Mouse (Mus musculus) limb, embryonic 12.5 days (tissue): ENCODE measurements around the gene Dmbx1. TPM values are rescaled to one million over a fixed set of nuclear protein-coding genes. Genes with fewer than 3 reads are reported as not detected.

Experiments used
- ATAC-seq: fragments of 200-750 bp; cut with Nextera tagmentation; 2 replicates; pipeline ENCODE4 v1.8.0; 2017; ENCODE audit warnings: low read depth, moderate TSS enrichment; ENCODE audit not compliant: insufficient number of reproducible peaks, insufficient read depth, low FRiP score, low TSS enrichment
- H3K27ac ChIP-seq: fragments of 300-500 bp; sonication (generic); 2 replicates; pipeline ENCODE4 v1.5.1; 2016; ENCODE audit warnings: mild to moderate bottlenecking, moderate library complexity
- H3K27me3 ChIP-seq: fragments of 300-500 bp; sonication (generic); 2 replicates; pipeline ENCODE4 v1.6.1; 2016; ENCODE audit warnings: mild to moderate bottlenecking, moderate library complexity
- H3K36me3 ChIP-seq: fragments of 300-500 bp; sonication (generic); 2 replicates; pipeline ENCODE4 v1.6.1; 2016; ENCODE audit warnings: mild to moderate bottlenecking, moderate library complexity
- H3K4me1 ChIP-seq: fragments of 300-500 bp; sonication (generic); replicated peaks from 2 replicates; pipeline ENCODE4 v1.6.1; 2016
- H3K4me2 ChIP-seq: fragments of 300-500 bp; sonication (generic); 2 replicates; pipeline ENCODE4 v1.6.1; 2016; ENCODE audit warnings: mild to moderate bottlenecking, moderate library complexity
- H3K4me3 ChIP-seq: fragments of 300-500 bp; sonication (generic); replicated peaks from 2 replicates; pipeline ENCODE4 v1.5.1; 2016; ENCODE audit warnings: mild to moderate bottlenecking
- H3K9ac ChIP-seq: fragments of 300-500 bp; sonication (generic); replicated peaks from 2 replicates; pipeline ENCODE4 v1.6.1; 2016; ENCODE audit warnings: mild to moderate bottlenecking, moderate library complexity
- H3K9me3 ChIP-seq: fragments of 300-500 bp; sonication (generic); 2 replicates; pipeline ENCODE4 v1.6.1; 2016; ENCODE audit warnings: mild to moderate bottlenecking, moderate library complexity
- WGBS: fragments of 180-500 bp; shearing (Covaris S2); methylation state at CpG from one replicate; pipeline ENCODE4 v1.1.7; 2016; 5-methylcytosine and 5-hydroxymethylcytosine counted together
- polyA plus RNA-seq: library from polyadenylated mRNA; unstranded; fragments of >200 nt; fragmentation: Nextera tagmentation; extraction: Ambion mirVana; gene quantifications from 2 replicates; pipeline ENCODE4 v1.2.1, GENCODE M21; 2016

Dmbx1 gene
- polyA plus RNA-seq, 1 experiment from 2014 or later = 0.08 TPM

GRCm38 (mm10) chr4:115940681-115941080 is 955 bp upstream of the Dmbx1 start:
- ATAC-seq = no peak
- H3K9me3 ChIP-seq = no peaks in the 10 kb centered on the region
- no peaks in the 10 kb centered on the region for H3K36me3 ChIP-seq
- no peak overlapping the region for H3K27ac ChIP-seq
- no peak overlapping the region for H3K9ac ChIP-seq
- peaks cover 100% of the 10 kb centered on the region for H3K27me3 ChIP-seq
- no peak overlapping the region for H3K4me2 ChIP-seq
- no peak overlapping the region for H3K4me3 ChIP-seq
- WGBS = 5% methylated on average over 3 of the region's 3 CpGs
- H3K4me1 ChIP-seq = peaks cover 29% of the 10 kb centered on the region

- no peak overlapping the region for H3K9ac ChIP-seq
- H3K4me1 ChIP-seq = peaks cover 27% of the 10 kb centered on the region
- H3K9me3 ChIP-seq = no peaks in the 10 kb centered on the region
- H3K27ac ChIP-seq = no peak overlapping the region
- WGBS = under 1% methylated on average over 37 of the region's 37 CpGs
- peak overlapping the region; percentile 44 for H3K4me3 ChIP-seq
- peaks cover 100% of the 10 kb centered on the region for H3K27me3 ChIP-seq
- ATAC-seq = no peak
- H3K4me2 ChIP-seq = peak overlapping the region; percentile 76
- H3K36me3 ChIP-seq = no peaks in the 10 kb centered on the region
Measured at GRCm38 (mm10) chr4:115938276-115939160, 1.2 kb downstream of the Dmbx1 start.

- H3K4me1 ChIP-seq = peaks cover 27% of the 10 kb centered on the region
- no peaks in the 10 kb centered on the region for H3K9me3 ChIP-seq
- WGBS = 4% methylated on average over 19 of the region's 19 CpGs
- peak overlapping the region; percentile 33; the same call in 1 of the 2 replicates for H3K4me2 ChIP-seq
- H3K27ac ChIP-seq = no peak overlapping the region
- H3K4me3 ChIP-seq = 0 out of 2 replicates have a peak overlapping the region, but pooled peaks have one; percentile 7
- H3K36me3 ChIP-seq = no peaks in the 10 kb centered on the region
- H3K27me3 ChIP-seq = peaks cover 100% of the 10 kb centered on the region
- H3K9ac ChIP-seq = no peak overlapping the region
- ATAC-seq = no peak
Measured at GRCm38 (mm10) chr4:115937061-115937976, 2.4 kb downstream of the Dmbx1 start.

- peak overlapping the region; percentile 7; the same call in 1 of the 2 replicates for H3K4me3 ChIP-seq
- peaks cover 100% of the 10 kb centered on the region for H3K27me3 ChIP-seq
- no peaks in the 10 kb centered on the region for H3K36me3 ChIP-seq
- no peak overlapping the region for H3K27ac ChIP-seq
- H3K9me3 ChIP-seq = no peaks in the 10 kb centered on the region
- ATAC-seq = no peak
- H3K4me2 ChIP-seq = peak overlapping the region; percentile 33
- peaks cover 27% of the 10 kb centered on the region for H3K4me1 ChIP-seq
- WGBS = under 1% methylated on average over 20 of the region's 20 CpGs
- no peak overlapping the region for H3K9ac ChIP-seq
Measured at GRCm38 (mm10) chr4:115936646-115937045, 3.1 kb downstream of the Dmbx1 start.

GRCm38 (mm10) chr4:115935835-115936581 is 3.7 kb downstream of the Dmbx1 start:
- H3K27me3 ChIP-seq = peaks cover 100% of the 10 kb centered on the region
- no peak overlapping the region for H3K27ac ChIP-seq
- no peaks in the 10 kb centered on the region for H3K9me3 ChIP-seq
- peak overlapping the region; percentile 11; the same call in 1 of the 2 replicates for H3K4me3 ChIP-seq
- H3K4me2 ChIP-seq = peak overlapping the region; percentile 33
- peaks cover 27% of the 10 kb centered on the region for H3K4me1 ChIP-seq
- H3K9ac ChIP-seq = no peak overlapping the region
- WGBS = under 1% methylated on average over 36 of the region's 36 CpGs
- H3K36me3 ChIP-seq = no peaks in the 10 kb centered on the region
- no peak for ATAC-seq

DNA sequence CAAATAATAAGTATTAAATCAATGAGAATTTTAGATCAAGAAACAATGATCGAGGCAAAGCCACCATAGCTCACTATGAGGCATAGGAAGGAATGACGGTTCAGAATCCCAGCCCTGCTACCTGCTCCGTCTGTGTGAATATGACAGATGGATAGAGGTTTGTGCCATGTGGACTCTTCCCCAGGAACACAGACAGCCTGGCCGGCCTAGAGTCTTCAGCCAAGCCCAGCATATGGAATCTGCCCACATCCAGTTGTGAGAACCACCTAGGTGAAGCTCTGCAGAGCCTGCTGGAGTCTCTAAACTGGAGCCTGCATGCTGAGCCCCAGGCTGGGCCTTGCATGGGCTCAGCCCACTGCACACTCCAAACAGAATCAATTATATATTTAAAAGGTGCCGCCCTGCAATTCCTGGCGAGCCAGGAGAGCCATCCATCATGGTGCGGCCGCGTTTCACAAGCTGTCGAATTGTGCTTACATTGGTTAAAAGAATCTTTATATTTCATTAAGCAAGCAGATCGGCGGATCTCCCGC is 8.1 kb downstream of the Dmbx1 start:
- Histone ChIP-seq H3K4me2 (no peak overlapping the region), H3K27me3 (peaks cover 97% of the 10 kb centered on the region), H3K4me1 (peaks cover 8% of the 10 kb centered on the region), H3K27ac (no peak overlapping the region), H3K9me3 (no peaks in the 10 kb centered on the region), H3K9ac (no peak overlapping the region), H3K36me3 (no peaks in the 10 kb centered on the region), H3K4me3 (no peak overlapping the region)
- no peak for ATAC-seq
- 40% methylated on average over 13 of the region's 13 CpGs for WGBS

GRCm38 (mm10) chr4:115927637-115928036 is 12.1 kb downstream of the Dmbx1 start:
- H3K9ac ChIP-seq = no peak overlapping the region
- no peak overlapping the region for H3K27ac ChIP-seq
- peaks cover 93% of the 10 kb centered on the region for H3K27me3 ChIP-seq

GRCm38 (mm10) chr4:115923262-115923880 is 16.4 kb downstream of the Dmbx1 start:
- peaks cover 92% of the 10 kb centered on the region for H3K27me3 ChIP-seq
- no peak overlapping the region for H3K4me2 ChIP-seq
- WGBS = 70% methylated on average over 16 of the region's 16 CpGs
- no peak overlapping the region for H3K4me3 ChIP-seq
- H3K4me1 ChIP-seq = no peaks in the 10 kb centered on the region
- no peaks in the 10 kb centered on the region; the same call in 1 of the 2 replicates for H3K9me3 ChIP-seq
- no peak overlapping the region for H3K9ac ChIP-seq
- no peak for ATAC-seq
- no peak overlapping the region for H3K27ac ChIP-seq
- H3K36me3 ChIP-seq = no peaks in the 10 kb centered on the region

More at GRCm38 (mm10) chr4:115927637-115928036, 12.1 kb downstream of the Dmbx1 start:
- H3K9me3 ChIP-seq = no peaks in the 10 kb centered on the region; the same call in 1 of the 2 replicates
- no peak overlapping the region for H3K4me2 ChIP-seq
- H3K4me3 ChIP-seq = no peak overlapping the region
- no peaks in the 10 kb centered on the region for H3K4me1 ChIP-seq
- WGBS = 40% methylated on average over 7 of the region's 7 CpGs
- H3K36me3 ChIP-seq = no peaks in the 10 kb centered on the region
- ATAC-seq = no peak

DNA sequence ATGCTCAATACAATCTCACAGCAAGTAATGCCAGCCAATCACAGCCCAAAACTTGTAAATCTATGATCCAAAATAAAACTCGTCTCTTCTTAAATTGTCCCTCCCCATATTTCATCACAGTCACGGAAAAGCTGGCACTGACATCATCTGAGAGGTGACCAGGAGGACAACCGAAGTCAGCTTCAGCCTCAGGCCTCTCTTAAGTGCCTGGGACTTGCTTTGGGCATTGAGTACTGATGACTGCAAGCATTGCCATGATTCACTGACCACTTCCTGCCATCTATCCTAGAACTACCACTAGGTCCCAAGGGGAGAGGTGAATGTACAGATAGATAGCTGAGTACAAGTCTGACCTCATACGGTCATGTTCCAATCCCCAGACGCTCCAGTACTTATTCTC is 17.0 kb downstream of the Dmbx1 start:
- Histone ChIP-seq H3K9me3 (no peaks in the 10 kb centered on the region; the same call in 1 of the 2 replicates), H3K27ac (no peak overlapping the region), H3K4me3 (no peak overlapping the region), H3K4me1 (peaks cover 5% of the 10 kb centered on the region; the same call in 1 of the 2 replicates), H3K36me3 (no peaks in the 10 kb centered on the region), H3K4me2 (no peak overlapping the region), H3K9ac (no peak overlapping the region), H3K27me3 (peaks cover 92% of the 10 kb centered on the region)
- ATAC-seq = no peak
- whole genome bisulfite sequencing = 88% methylated on average over 5 of the region's 5 CpGs

DNA sequence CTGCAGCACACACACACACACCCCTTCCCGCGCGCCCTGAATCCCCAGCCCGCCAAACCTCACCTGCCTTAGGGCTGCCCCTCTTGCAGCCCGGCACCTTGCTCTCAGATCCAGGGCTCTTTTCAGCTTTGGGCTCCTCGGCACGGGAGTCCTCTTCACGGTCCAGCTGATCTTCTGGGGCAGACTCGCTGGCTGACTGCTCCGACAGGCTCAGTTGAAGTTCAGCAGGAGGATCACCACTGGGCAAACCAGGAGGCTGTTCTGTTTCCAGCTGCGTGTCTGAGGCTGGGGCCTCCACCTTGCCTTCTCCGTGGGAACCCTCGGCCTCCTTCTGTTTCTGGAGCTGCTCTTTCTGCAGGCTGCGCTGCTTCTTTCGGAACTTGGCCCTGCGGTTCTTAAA is 19.8 kb downstream of the Dmbx1 start:
- peaks cover 95% of the 10 kb centered on the region for H3K27me3 ChIP-seq
- H3K4me1 ChIP-seq = peaks cover 5% of the 10 kb centered on the region; the same call in 1 of the 2 replicates
- no peaks in the 10 kb centered on the region; the same call in 1 of the 2 replicates for H3K9me3 ChIP-seq

More for the DNA sequence above, 19.8 kb downstream of the Dmbx1 start:
- Histone ChIP-seq H3K27ac (no peak overlapping the region), H3K4me3 (no peak overlapping the region), H3K9ac (no peak overlapping the region), H3K36me3 (no peaks in the 10 kb centered on the region), H3K4me2 (no peak overlapping the region)
- ATAC-seq = no peak
- WGBS = 80% methylated on average over 16 of the region's 16 CpGs
